Mouse (Mus musculus): ENCODE results near the gene Cldn4. TPM values are rescaled to one million over a fixed set of nuclear protein-coding genes. Genes with fewer than 3 reads are reported as not detected.
"Not testable (repeated sequence)": the region's sequence is repeated elsewhere in the genome, so short reads cannot be mapped to it uniquely, and the experiment has no call there.

The Cldn4 gene
- polyA plus RNA-seq, 1 experiment from 2014 or later = 31.7 TPM

GRCm38 (mm10) chr5:134939554-134939953 is 7.2 kb downstream of the Cldn4 start:
- not testable (repeated sequence) for H3K9ac ChIP-seq; H3K4me1 ChIP-seq; H3K4me3 ChIP-seq; H3K27ac ChIP-seq; H3K27me3 ChIP-seq; H3K4me2 ChIP-seq; H3K36me3 ChIP-seq; H3K9me3 ChIP-seq; ATAC-seq (ENCODE audit: borderline replicate concordance, extremely low read depth, low FRiP score, low TSS enrichment)
- WGBS = 86% methylated on average over 3 of the region's 7 CpGs

GRCm38 (mm10) chr5:134939069-134939468 is 7.7 kb downstream of the Cldn4 start:
- H3K9ac ChIP-seq = no peak overlapping the region
- no peaks in the 10 kb centered on the region for H3K27me3 ChIP-seq
- H3K4me2 ChIP-seq = no peak overlapping the region
- no peaks in the 10 kb centered on the region for H3K9me3 ChIP-seq
- H3K36me3 ChIP-seq = no peaks in the 10 kb centered on the region
- no peak overlapping the region for H3K27ac ChIP-seq
- WGBS = 67% methylated on average over 3 of the region's 3 CpGs
- H3K4me1 ChIP-seq = no peaks in the 10 kb centered on the region
- ATAC-seq (ENCODE audit: borderline replicate concordance, extremely low read depth, low FRiP score, low TSS enrichment) = no peak
- H3K4me3 ChIP-seq = no peak overlapping the region

GRCm38 (mm10) chr5:134936626-134937185 is 10.0 kb downstream of the Cldn4 start:
- no peak overlapping the region for H3K4me3 ChIP-seq
- H3K4me2 ChIP-seq = no peak overlapping the region
- peaks cover 9% of the 10 kb centered on the region; the same call in 1 of the 2 replicates for H3K4me1 ChIP-seq
- ATAC-seq (ENCODE audit: borderline replicate concordance, extremely low read depth, low FRiP score, low TSS enrichment) = no peak
- H3K27me3 ChIP-seq = no peaks in the 10 kb centered on the region
- 76% methylated on average over 6 of the region's 6 CpGs for WGBS
- H3K36me3 ChIP-seq = no peaks in the 10 kb centered on the region
- H3K9ac ChIP-seq = no peak overlapping the region
- H3K27ac ChIP-seq = no peak overlapping the region
- no peaks in the 10 kb centered on the region for H3K9me3 ChIP-seq

GRCm38 (mm10) chr5:134936051-134936450 is 10.7 kb downstream of the Cldn4 start:
- no peak for ATAC-seq (ENCODE audit: borderline replicate concordance, extremely low read depth, low FRiP score, low TSS enrichment)
- H3K36me3 ChIP-seq = no peaks in the 10 kb centered on the region
- no peaks in the 10 kb centered on the region for H3K27me3 ChIP-seq
- 93% methylated on average over 6 of the region's 6 CpGs for WGBS
- H3K9ac ChIP-seq = no peak overlapping the region
- H3K4me1 ChIP-seq = peaks cover 13% of the 10 kb centered on the region; the same call in 1 of the 2 replicates
- no peak overlapping the region for H3K4me3 ChIP-seq
- no peaks in the 10 kb centered on the region for H3K9me3 ChIP-seq
- no peak overlapping the region for H3K27ac ChIP-seq
- H3K4me2 ChIP-seq = no peak overlapping the region

GRCm38 (mm10) chr5:134934666-134935065 is 12.1 kb downstream of the Cldn4 start:
- 91% methylated on average over 3 of the region's 3 CpGs for WGBS
- Histone ChIP-seq H3K9ac (no peak overlapping the region), H3K27ac (no peak overlapping the region), H3K36me3 (no peaks in the 10 kb centered on the region), H3K9me3 (no peaks in the 10 kb centered on the region), H3K4me1 (peaks cover 13% of the 10 kb centered on the region; the same call in 1 of the 2 replicates), H3K4me3 (no peak overlapping the region), H3K27me3 (no peaks in the 10 kb centered on the region), H3K4me2 (no peak overlapping the region)
- no peak for ATAC-seq (ENCODE audit: borderline replicate concordance, extremely low read depth, low FRiP score, low TSS enrichment)

GRCm38 (mm10) chr5:134933686-134934085 is 13.0 kb downstream of the Cldn4 start:
- H3K36me3 ChIP-seq; H3K9ac ChIP-seq; ATAC-seq (ENCODE audit: borderline replicate concordance, extremely low read depth, low FRiP score, low TSS enrichment); H3K27ac ChIP-seq; H3K4me3 ChIP-seq; H3K9me3 ChIP-seq; H3K27me3 ChIP-seq; H3K4me2 ChIP-seq: not testable (repeated sequence)
- 94% methylated on average over 5 of the region's 5 CpGs for WGBS
- H3K4me1 ChIP-seq = peaks cover 13% of the 10 kb centered on the region; the same call in 1 of the 2 replicates

GRCm38 (mm10) chr5:134933281-134933680 is 13.5 kb downstream of the Cldn4 start:
- Histone ChIP-seq H3K4me2 (peak overlapping the region; percentile 89), H3K27ac (no peak overlapping the region), H3K9ac (no peak overlapping the region), H3K9me3 (no peaks in the 10 kb centered on the region), H3K4me3 (peak overlapping the region; percentile 91; the same call in 1 of the 2 replicates), H3K4me1 (peaks cover 13% of the 10 kb centered on the region; the same call in 1 of the 2 replicates), H3K36me3 (no peaks in the 10 kb centered on the region), H3K27me3 (no peaks in the 10 kb centered on the region)
- no peak for ATAC-seq (ENCODE audit: borderline replicate concordance, extremely low read depth, low FRiP score, low TSS enrichment)
- WGBS = 89% methylated on average over 8 of the region's 8 CpGs

- Histone ChIP-seq H3K27me3 (no peaks in the 10 kb centered on the region), H3K27ac (peak overlapping the region; percentile 81; the same call in 1 of the 2 replicates), H3K9me3 (no peaks in the 10 kb centered on the region), H3K9ac (peak overlapping the region; percentile 77; the same call in 1 of the 2 replicates), H3K4me2 (peak overlapping the region; percentile 89), H3K4me3 (peak overlapping the region; percentile 91), H3K36me3 (no peaks in the 10 kb centered on the region), H3K4me1 (peaks cover 13% of the 10 kb centered on the region; the same call in 1 of the 2 replicates)
- ATAC-seq (ENCODE audit: borderline replicate concordance, extremely low read depth, low FRiP score, low TSS enrichment) = peak; percentile 32; the same call in 1 of the 2 replicates
- 44% methylated on average over 9 of the region's 9 CpGs for WGBS
Measured at GRCm38 (mm10) chr5:134932903-134933276, 13.8 kb downstream of the Cldn4 start.

- WGBS = under 1% methylated on average over 41 of the region's 41 CpGs
- Histone ChIP-seq H3K27me3 (no peaks in the 10 kb centered on the region), H3K27ac (peak within 1 kb of the TSS; percentile 81), H3K4me2 (peak within 1 kb of the TSS; percentile 89), H3K36me3 (no peaks in the 10 kb centered on the region), H3K4me1 (peaks cover 13% of the 10 kb centered on the region; the same call in 1 of the 2 replicates), H3K9me3 (no peaks in the 10 kb centered on the region), H3K9ac (peak within 1 kb of the TSS; percentile 77), H3K4me3 (peak within 1 kb of the TSS; percentile 91)
- ATAC-seq (ENCODE audit: borderline replicate concordance, extremely low read depth, low FRiP score, low TSS enrichment) = peak; percentile 96
Measured at GRCm38 (mm10) chr5:134932179-134932902, 14.4 kb downstream of the Cldn4 start, which contains the start of gene Mettl27. Gene Mettl27 (plus strand): TSS chr5:134932368.

- Histone ChIP-seq H3K4me1 (peaks cover 13% of the 10 kb centered on the region; the same call in 1 of the 2 replicates), H3K27me3 (no peaks in the 10 kb centered on the region), H3K36me3 (no peaks in the 10 kb centered on the region), H3K9ac (no peak overlapping the region), H3K9me3 (no peaks in the 10 kb centered on the region), H3K27ac (no peak overlapping the region), H3K4me3 (no peak overlapping the region), H3K4me2 (no peak overlapping the region)
- no peak for ATAC-seq (ENCODE audit: borderline replicate concordance, extremely low read depth, low FRiP score, low TSS enrichment)
- 86% methylated on average over 2 of the region's 2 CpGs for WGBS
Measured at GRCm38 (mm10) chr5:134929988-134930387, 16.7 kb downstream of the Cldn4 start.

- no peak for ATAC-seq (ENCODE audit: borderline replicate concordance, extremely low read depth, low FRiP score, low TSS enrichment)
- H3K27me3 ChIP-seq = no peaks in the 10 kb centered on the region
- H3K27ac ChIP-seq = no peak overlapping the region
- H3K4me1 ChIP-seq = 0 out of 2 replicates have a peak, but pooled peaks cover 4% of the 10 kb centered on the region
- 67% methylated on average over 4 of the region's 4 CpGs for WGBS
- no peak overlapping the region for H3K4me2 ChIP-seq
- H3K36me3 ChIP-seq = no peaks in the 10 kb centered on the region
- H3K9me3 ChIP-seq = no peaks in the 10 kb centered on the region
- no peak overlapping the region for H3K4me3 ChIP-seq
- no peak overlapping the region for H3K9ac ChIP-seq
Measured at GRCm38 (mm10) chr5:134926726-134927125, 20.0 kb downstream of the Cldn4 start.

- no peak overlapping the region for H3K4me3 ChIP-seq
- H3K9me3 ChIP-seq = no peaks in the 10 kb centered on the region
- H3K9ac ChIP-seq = no peak overlapping the region
- H3K4me2 ChIP-seq = no peak overlapping the region
- ATAC-seq (ENCODE audit: borderline replicate concordance, extremely low read depth, low FRiP score, low TSS enrichment) = no peak
- H3K4me1 ChIP-seq = no peaks in the 10 kb centered on the region
- no peak overlapping the region for H3K27ac ChIP-seq
- 41% methylated on average over 6 of the region's 6 CpGs for WGBS
- H3K27me3 ChIP-seq = no peaks in the 10 kb centered on the region
- no peaks in the 10 kb centered on the region for H3K36me3 ChIP-seq
Measured at GRCm38 (mm10) chr5:134923141-134923540, 23.6 kb downstream of the Cldn4 start.

Measured in lung, embryonic 15.5 days (tissue).